Mouse (Mus musculus) embryonic fibroblast, embryonic 13.5 days (primary cell): ENCODE measurements at regions not wholly inside any gene's neighbourhood (a gene's known extent, or its start where the extent isn't known, plus 50 kb on each side); places are given as distances from the start of the nearest gene placed in this dataset.

Experiments used
- CTCF ChIP-seq: IDR thresholded peaks from 2 replicates; pipeline ENCODE4 v1.5.1; 2011; ENCODE audit warnings: mild to moderate bottlenecking, control low read depth, low read length, moderate library complexity, borderline replicate concordance; ENCODE audit not compliant: insufficient read depth
- POLR2A ChIP-seq: IDR thresholded peaks from 2 replicates; pipeline ENCODE4 v1.6.1; 2011; ENCODE audit warnings: low read depth, mild to moderate bottlenecking, control low read depth, low read length, moderate library complexity

- no peak for TF ChIP-seq CTCF
- no peak for TF ChIP-seq POLR2A
Observed at GRCm38 (mm10) chr5:119584914-119585313, 85.6 kb upstream of the Tbx3 start.
